Mouse (Mus musculus): ENCODE measurements around the gene Aldh18a1.

GRCm38 (mm10) chr19:40587491-40588292, 571 bp downstream of the Aldh18a1 start:
- TF ChIP-seq CTCF (conservative IDR thresholded peaks at IDR 0.05 in 1 of 2, IDR thresholded peaks at IDR 0.05 in 1 of 2; ENCODE audit: low read depth in 2 of 2, low read length in 2 of 2) (no peak), E2F4 (IDR thresholded peaks at IDR 0.05; ENCODE audit: insufficient replicate concordance, low read depth, low read length) (no peak), ELF1 (IDR thresholded peaks at IDR 0.05; ENCODE audit: low read depth, low read length) (no peak), TCF12 (IDR thresholded peaks at IDR 0.05; ENCODE audit: low read depth, low read length) (no peak), POLR2AphosphoS2 (IDR thresholded peaks at IDR 0.05; ENCODE audit: low read depth, low read length) (no peak), HCFC1 (IDR thresholded peaks at IDR 0.05; ENCODE audit: low read depth, low read length) (no peak)

Measured in CH12.LX (cell line).